Mouse (Mus musculus): ENCODE results near the gene Ankrd22. TPM values are rescaled to one million over a fixed set of nuclear protein-coding genes. Genes with fewer than 3 reads are reported as not detected.
"Not testable (repeated sequence)": the region's sequence is repeated elsewhere in the genome, so short reads cannot be mapped to it uniquely, and the experiment has no call there.

Gene Ankrd22
- not detected in 2 replicates for polyA plus RNA-seq (2016; fragmentation: Nextera tagmentation; extraction: Ambion mirVana)

GRCm38 (mm10) chr19:34165891-34166290 is at the start of gene Ankrd22:
Gene Ankrd22 (minus strand): TSS chr19:34166053.
- Histone ChIP-seq H3K9me3 (no peaks in the 10 kb centered on the region), H3K36me3 (no peaks in the 10 kb centered on the region), H3K4me1 (no peaks in the 10 kb centered on the region), H3K27me3 (ENCODE audit: insufficient read depth, poor library complexity, severe bottlenecking) (no peaks in the 10 kb centered on the region), H3K27ac (no peak within 1 kb of the TSS), H3K4me3 (no peak within 1 kb of the TSS)
- no peak for DNase-seq (ENCODE audit: low spot score)
- 76% methylated on average over 5 of the region's 5 CpGs for WGBS

GRCm38 (mm10) chr19:34214136-34214535 is 48.3 kb upstream of the Ankrd22 start:
- Histone ChIP-seq H3K36me3 (no peaks in the 10 kb centered on the region), H3K27me3 (ENCODE audit: insufficient read depth, poor library complexity, severe bottlenecking) (no peaks in the 10 kb centered on the region), H3K27ac (no peak overlapping the region), H3K9me3 (no peaks in the 10 kb centered on the region), H3K4me3 (no peak overlapping the region), H3K4me1 (no peaks in the 10 kb centered on the region)
- DNase-seq (ENCODE audit: low spot score), result no peak
- 63% methylated on average over 4 of the region's 4 CpGs for WGBS

- no peaks in the 10 kb centered on the region for H3K36me3 ChIP-seq
- H3K9me3 ChIP-seq, result no peaks in the 10 kb centered on the region
- no peaks in the 10 kb centered on the region for H3K4me1 ChIP-seq
- no peaks in the 10 kb centered on the region for H3K27me3 ChIP-seq (ENCODE audit: insufficient read depth, poor library complexity, severe bottlenecking)
- H3K4me3 ChIP-seq, result no peak overlapping the region
- DNase-seq (ENCODE audit: low spot score), result no peak
- no peak overlapping the region for H3K27ac ChIP-seq
Measured at GRCm38 (mm10) chr19:34213251-34213645, 47.4 kb upstream of the Ankrd22 start.

GRCm38 (mm10) chr19:34212489-34213250 is 46.8 kb upstream of the Ankrd22 start:
- no peaks in the 10 kb centered on the region for H3K36me3 ChIP-seq
- WGBS, result 75% methylated on average over 12 of the region's 12 CpGs
- no peak for DNase-seq (ENCODE audit: low spot score)
- no peaks in the 10 kb centered on the region for H3K9me3 ChIP-seq
- no peak overlapping the region for H3K4me3 ChIP-seq
- H3K27me3 ChIP-seq (ENCODE audit: insufficient read depth, poor library complexity, severe bottlenecking), result no peaks in the 10 kb centered on the region
- H3K27ac ChIP-seq, result no peak overlapping the region
- no peaks in the 10 kb centered on the region for H3K4me1 ChIP-seq

GRCm38 (mm10) chr19:34210841-34211240 is 45.0 kb upstream of the Ankrd22 start:
- Histone ChIP-seq H3K27ac (no peak overlapping the region), H3K4me3 (no peak overlapping the region), H3K36me3 (no peaks in the 10 kb centered on the region), H3K4me1 (no peaks in the 10 kb centered on the region), H3K27me3 (ENCODE audit: insufficient read depth, poor library complexity, severe bottlenecking) (no peaks in the 10 kb centered on the region), H3K9me3 (no peaks in the 10 kb centered on the region)
- WGBS, result 41% methylated on average over 2 of the region's 2 CpGs
- no peak for DNase-seq (ENCODE audit: low spot score)

GRCm38 (mm10) chr19:34209930-34210581 is 44.2 kb upstream of the Ankrd22 start:
- 73% methylated on average over 8 of the region's 8 CpGs for WGBS
- no peak for DNase-seq (ENCODE audit: low spot score)
- H3K9me3 ChIP-seq, result no peaks in the 10 kb centered on the region
- no peaks in the 10 kb centered on the region for H3K36me3 ChIP-seq
- H3K27me3 ChIP-seq (ENCODE audit: insufficient read depth, poor library complexity, severe bottlenecking), result no peaks in the 10 kb centered on the region
- H3K4me1 ChIP-seq, result no peaks in the 10 kb centered on the region
- H3K27ac ChIP-seq, result no peak overlapping the region
- H3K4me3 ChIP-seq, result no peak overlapping the region

GRCm38 (mm10) chr19:34209031-34209430 is 43.2 kb upstream of the Ankrd22 start:
- DNase-seq (ENCODE audit: low spot score), result no peak
- Histone ChIP-seq H3K36me3 (no peaks in the 10 kb centered on the region), H3K27me3 (ENCODE audit: insufficient read depth, poor library complexity, severe bottlenecking) (no peaks in the 10 kb centered on the region), H3K27ac (no peak overlapping the region), H3K9me3 (no peaks in the 10 kb centered on the region), H3K4me1 (no peaks in the 10 kb centered on the region), H3K4me3 (no peak overlapping the region)
- WGBS, result 69% methylated on average over 3 of the region's 3 CpGs

GRCm38 (mm10) chr19:34206760-34207440 is 41.0 kb upstream of the Ankrd22 start:
- 81% methylated on average over 8 of the region's 8 CpGs for WGBS
- H3K36me3 ChIP-seq, result no peaks in the 10 kb centered on the region
- no peak for DNase-seq (ENCODE audit: low spot score)
- H3K27ac ChIP-seq, result no peak overlapping the region
- H3K9me3 ChIP-seq, result no peaks in the 10 kb centered on the region
- H3K4me3 ChIP-seq, result no peak overlapping the region
- no peaks in the 10 kb centered on the region for H3K4me1 ChIP-seq
- no peaks in the 10 kb centered on the region for H3K27me3 ChIP-seq (ENCODE audit: insufficient read depth, poor library complexity, severe bottlenecking)

GRCm38 (mm10) chr19:34206128-34206527 is 40.3 kb upstream of the Ankrd22 start:
- not testable (repeated sequence) for DNase-seq (ENCODE audit: low spot score); H3K27ac ChIP-seq; H3K4me3 ChIP-seq; H3K27me3 ChIP-seq (ENCODE audit: insufficient read depth, poor library complexity, severe bottlenecking); H3K36me3 ChIP-seq; H3K9me3 ChIP-seq; H3K4me1 ChIP-seq
- WGBS, result 89% methylated on average over 4 of the region's 4 CpGs

- no peaks in the 10 kb centered on the region for H3K36me3 ChIP-seq
- H3K4me3 ChIP-seq, result no peak overlapping the region
- no peaks in the 10 kb centered on the region for H3K9me3 ChIP-seq
- H3K4me1 ChIP-seq, result no peaks in the 10 kb centered on the region
- 69% methylated on average over 2 of the region's 2 CpGs for WGBS
- H3K27me3 ChIP-seq (ENCODE audit: insufficient read depth, poor library complexity, severe bottlenecking), result no peaks in the 10 kb centered on the region
- H3K27ac ChIP-seq, result no peak overlapping the region
- DNase-seq (ENCODE audit: low spot score), result no peak
Measured at GRCm38 (mm10) chr19:34202668-34203067, 36.8 kb upstream of the Ankrd22 start.

- no peak for DNase-seq (ENCODE audit: low spot score)
- H3K4me3 ChIP-seq, result no peak overlapping the region
- no peaks in the 10 kb centered on the region for H3K4me1 ChIP-seq
- H3K27me3 ChIP-seq (ENCODE audit: insufficient read depth, poor library complexity, severe bottlenecking), result no peaks in the 10 kb centered on the region
- no peaks in the 10 kb centered on the region for H3K9me3 ChIP-seq
- H3K27ac ChIP-seq, result no peak overlapping the region
- WGBS, result 59% methylated on average over 2 of the region's 2 CpGs
- H3K36me3 ChIP-seq, result no peaks in the 10 kb centered on the region
Measured at GRCm38 (mm10) chr19:34199488-34199887, 33.6 kb upstream of the Ankrd22 start.

GRCm38 (mm10) chr19:34198901-34199300 is 33.0 kb upstream of the Ankrd22 start:
- Histone ChIP-seq H3K36me3 (no peaks in the 10 kb centered on the region), H3K27ac (no peak overlapping the region), H3K4me3 (no peak overlapping the region), H3K27me3 (ENCODE audit: insufficient read depth, poor library complexity, severe bottlenecking) (no peaks in the 10 kb centered on the region), H3K9me3 (no peaks in the 10 kb centered on the region), H3K4me1 (no peaks in the 10 kb centered on the region)
- WGBS, result 70% methylated on average over 4 of the region's 4 CpGs
- no peak for DNase-seq (ENCODE audit: low spot score)

- H3K36me3 ChIP-seq, result no peaks in the 10 kb centered on the region
- no peak overlapping the region for H3K4me3 ChIP-seq
- H3K27ac ChIP-seq, result no peak overlapping the region
- H3K27me3 ChIP-seq (ENCODE audit: insufficient read depth, poor library complexity, severe bottlenecking), result no peaks in the 10 kb centered on the region
- no peaks in the 10 kb centered on the region for H3K4me1 ChIP-seq
- H3K9me3 ChIP-seq, result no peaks in the 10 kb centered on the region
- no peak for DNase-seq (ENCODE audit: low spot score)
- WGBS, result 90% methylated on average over 1 of the region's 1 CpGs
Measured at GRCm38 (mm10) chr19:34198066-34198465, 32.2 kb upstream of the Ankrd22 start.

All from heart, embryonic 10.5 days (tissue).